19 mouse cellular contexts compared by ENCODE assay signal in the genomic region with DNA sequence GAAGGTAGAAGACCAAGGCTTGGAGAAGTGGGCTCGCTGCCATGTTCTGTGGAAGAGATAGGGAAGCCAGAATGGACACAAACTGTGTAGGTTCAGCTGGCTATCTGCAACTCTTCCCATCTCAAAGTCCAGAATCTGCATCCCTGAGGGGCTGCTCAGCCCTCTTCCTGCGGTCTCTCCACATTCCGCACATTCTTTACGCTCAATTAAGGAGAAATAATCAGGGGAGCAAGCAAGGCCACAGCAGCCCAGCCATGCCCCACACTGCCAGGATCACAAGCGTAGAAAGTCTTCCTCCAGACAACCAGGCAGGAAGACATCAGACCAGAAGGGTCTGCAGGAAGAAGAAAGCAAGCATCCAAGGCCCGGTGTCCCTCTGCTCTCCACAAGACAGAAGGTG. TPM values are rescaled to one million over a fixed set of nuclear protein-coding genes. Genes with fewer than 3 reads are reported as not detected.
DNase-seq lines count a peak whose midpoint lies in the region; ATAC-seq and TF ChIP-seq lines count a peak whose summit lies in the region.
"Had no signal": no experiment of that assay in that cellular context is flagged by ENCODE, and none has a peak within 500 bp of the region (broad histone marks: within the 10 kb centered on the region; RNA-seq: fewer than 3 reads in every experiment).

No protein-coding gene starts in this region.

- H3K4me3 ChIP-seq in kidney, embryonic 14.5 days (ENCODE audit: low read length), result no peak overlapping the region
- H3K4me3 ChIP-seq in lung, embryonic 14.5 days (ENCODE audit: low read depth, low read length), result no peak overlapping the region
- H3K4me3 ChIP-seq in embryonic facial prominence, embryonic 10.5 days, result peak overlapping the region; percentile 9; the same call in 1 of the 2 replicates
- no peak overlapping the region for H3K4me3 ChIP-seq in neural tube, embryonic 11.5 days (ENCODE audit: low read depth, low read length)
- H3K4me3 ChIP-seq: embryonic facial prominence, embryonic 15.5 days; forebrain, embryonic 15.5 days had no signal

- H3K36me3 ChIP-seq in kidney, embryonic 14.5 days (ENCODE audit: control insufficient read depth, insufficient read depth, low read length), result no peaks in the 10 kb centered on the region
- H3K36me3 ChIP-seq in lung, embryonic 14.5 days (ENCODE audit: insufficient read depth), result no peaks in the 10 kb centered on the region
- no peaks in the 10 kb centered on the region for H3K36me3 ChIP-seq in embryonic facial prominence, embryonic 10.5 days (replicated peaks)
- H3K36me3 ChIP-seq in neural tube, embryonic 11.5 days (ENCODE audit: control insufficient read depth, insufficient read depth, low read length), result no peaks in the 10 kb centered on the region
- H3K36me3 ChIP-seq: embryonic facial prominence, embryonic 15.5 days; forebrain, embryonic 15.5 days had no signal

- no peaks in the 10 kb centered on the region for H3K27me3 ChIP-seq in kidney, embryonic 14.5 days (ENCODE audit: control insufficient read depth, insufficient read depth, low read length)
- no peaks in the 10 kb centered on the region for H3K27me3 ChIP-seq in lung, embryonic 14.5 days (ENCODE audit: insufficient read depth, low read length)
- H3K27me3 ChIP-seq in embryonic facial prominence, embryonic 10.5 days (replicated peaks; ENCODE audit: low read depth, poor library complexity, severe bottlenecking), result peaks cover 21% of the 10 kb centered on the region
- no peaks in the 10 kb centered on the region for H3K27me3 ChIP-seq in neural tube, embryonic 11.5 days (ENCODE audit: control insufficient read depth, insufficient read depth, low read length)
- H3K27me3 ChIP-seq: forebrain, embryonic 15.5 days had no signal

- no peaks in the 10 kb centered on the region for H3K9me3 ChIP-seq in kidney, embryonic 14.5 days (ENCODE audit: control insufficient read depth, low read length)
- no peaks in the 10 kb centered on the region for H3K9me3 ChIP-seq in lung, embryonic 14.5 days (ENCODE audit: low read depth, low read length)
- H3K9me3 ChIP-seq in embryonic facial prominence, embryonic 10.5 days, result no peaks in the 10 kb centered on the region
- H3K9me3 ChIP-seq in neural tube, embryonic 11.5 days (ENCODE audit: control insufficient read depth, low read length), result no peaks in the 10 kb centered on the region
- H3K9me3 ChIP-seq: embryonic facial prominence, embryonic 15.5 days; forebrain, embryonic 15.5 days had no signal

- DNase-seq in kidney, postnatal 36 days, result no peak
- no peak for DNase-seq in lung, embryonic 14.5 days
- DNase-seq in lung, postnatal 14 days, result no peak
- peak; percentile 62 for DNase-seq in embryonic facial prominence, embryonic 10.5 days (ENCODE audit: low spot score)
- peak; percentile 38 for DNase-seq in neural tube, embryonic 11.5 days (ENCODE audit: low spot score)
- no peak for DNase-seq in gastrocnemius, adult 8-10 months (ENCODE audit: low spot score in 2 of 2)
- no peak for DNase-seq in spleen, postnatal 14 days (ENCODE audit: low spot score in 2 of 2)
- DNase-seq: adrenal gland, postnatal 14 days; cerebellum, adult 8-10 months; gastrocnemius, postnatal 10 days; layer of hippocampus, adult 9-11 months; lung, postnatal 10 days had no signal

- H3K4me2 ChIP-seq in kidney, embryonic 14.5 days (replicated peaks; ENCODE audit: low read depth, low read length), result 0 out of 2 replicates have a peak overlapping the region, but pooled peaks have one; percentile 8
- H3K4me2 ChIP-seq in lung, embryonic 14.5 days, result no peak overlapping the region
- H3K4me2 ChIP-seq in neural tube, embryonic 11.5 days (ENCODE audit: low read depth), result no peak overlapping the region
- H3K4me2 ChIP-seq: embryonic facial prominence, embryonic 15.5 days; forebrain, embryonic 15.5 days had no signal

- H3K9ac ChIP-seq in kidney, embryonic 14.5 days (ENCODE audit: low read depth, low read length), result no peak overlapping the region
- H3K9ac ChIP-seq in lung, embryonic 14.5 days, result no peak overlapping the region
- H3K9ac ChIP-seq in neural tube, embryonic 11.5 days (ENCODE audit: low read length), result no peak overlapping the region
- H3K9ac ChIP-seq: embryonic facial prominence, embryonic 15.5 days; forebrain, embryonic 15.5 days had no signal

- no peak for ATAC-seq in kidney, embryonic 14.5 days (ENCODE audit: low FRiP score, low TSS enrichment)
- ATAC-seq in lung, embryonic 14.5 days (ENCODE audit: insufficient read depth), result no peak
- ATAC-seq in neural tube, embryonic 11.5 days (ENCODE audit: insufficient read depth, low FRiP score, low TSS enrichment), result no peak
- ATAC-seq: CD4-positive, CD25-positive, alpha-beta regulatory T cell, adult 4 months; forebrain, embryonic 15.5 days; inflammation-experienced regulatory T-cells, adult 6 months had no signal

- H3K27ac ChIP-seq in kidney, embryonic 14.5 days (ENCODE audit: low read depth, low read length), result peak overlapping the region; percentile 71
- peak overlapping the region; percentile 30; the same call in 1 of the 2 replicates for H3K27ac ChIP-seq in lung, embryonic 14.5 days (ENCODE audit: low read depth)
- peak overlapping the region; percentile 81 for H3K27ac ChIP-seq in embryonic facial prominence, embryonic 10.5 days (replicated peaks)
- no peak overlapping the region for H3K27ac ChIP-seq in neural tube, embryonic 11.5 days (ENCODE audit: low read depth, low read length)
- H3K27ac ChIP-seq: embryonic facial prominence, embryonic 15.5 days; forebrain, embryonic 15.5 days had no signal

- 39% methylated on average over 6 of the region's 6 CpGs for WGBS in kidney, embryonic 14.5 days
- WGBS in lung, embryonic 14.5 days, result 34% methylated on average over 6 of the region's 6 CpGs
- WGBS in embryonic facial prominence, embryonic 10.5 days, result 11% methylated on average over 6 of the region's 6 CpGs
- 18% methylated on average over 6 of the region's 6 CpGs for WGBS in neural tube, embryonic 11.5 days

- TF ChIP-seq CTCF in lung, embryonic 14.5 days (IDR thresholded peaks at IDR 0.05; ENCODE audit: low read depth), result no peak

- H3K4me1 ChIP-seq in kidney, embryonic 14.5 days (ENCODE audit: control insufficient read depth, insufficient read depth, low read length), result peaks cover 74% of the 10 kb centered on the region
- peaks cover 30% of the 10 kb centered on the region for H3K4me1 ChIP-seq in lung, embryonic 14.5 days (ENCODE audit: insufficient read depth)
- peaks cover 89% of the 10 kb centered on the region for H3K4me1 ChIP-seq in embryonic facial prominence, embryonic 10.5 days
- H3K4me1 ChIP-seq in neural tube, embryonic 11.5 days (ENCODE audit: control insufficient read depth, insufficient read depth, low read length), result peaks cover 24% of the 10 kb centered on the region

RNA-seq across cellular contexts. Expression of gene Pkdcc, which starts 13.8 kb away (rescaled TPM):
- polyA plus RNA-seq in kidney, embryonic 14.5 days (2014; fragmentation: Nextera tagmentation; extraction: Ambion mirVana), result 48.7 and 82.9 TPM in 2 replicates
- 21.1 and 25.3 TPM in 2 replicates for polyA plus RNA-seq in lung, embryonic 14.5 days (2014; fragmentation: Nextera tagmentation; extraction: Ambion mirVana)
- polyA plus RNA-seq in embryonic facial prominence, embryonic 10.5 days (2016; fragmentation: Nextera tagmentation; extraction: Ambion mirVana), result 15.1 and 17.5 TPM in 2 replicates
- 15.5 and 17.5 TPM in 2 replicates for polyA plus RNA-seq in neural tube, embryonic 11.5 days (2014; fragmentation: Nextera tagmentation; extraction: Ambion mirVana)
- total RNA-seq in gastrocnemius, adult 8-10 months (2022), result 100 to 1,000 TPM in 2 of 4 experiments, 10 to 100 TPM in 2; 85.3 to 139 (median 108) TPM
- total RNA-seq: megakaryocyte-erythroid progenitor cell, adult 5-6 weeks; MEL had no signal
- polyA plus RNA-seq: CD4-positive, CD25-positive, alpha-beta regulatory T cell, adult 4 months had no signal

Comparison
In these comparisons a context has a peak if more than half of its experiments do, and no peak if none do; other contexts are left out.
1. DNase-seq: peak in embryonic facial prominence, embryonic 10.5 days (single experiment) and neural tube, embryonic 11.5 days (single experiment); none in kidney, postnatal 36 days (0 of 2), lung, embryonic 14.5 days (single experiment), lung, postnatal 14 days (single experiment), gastrocnemius, adult 8-10 months (0 of 2) and spleen, postnatal 14 days (0 of 2).